Mouse (Mus musculus): ENCODE results near the gene Mrpl4. TPM values are rescaled to one million over a fixed set of nuclear protein-coding genes. Genes with fewer than 3 reads are reported as not detected.
"Not testable (repeated sequence)": the region's sequence is repeated elsewhere in the genome, so short reads cannot be mapped to it uniquely, and the experiment has no call there.

Gene Mrpl4
- polyA plus RNA-seq, 1 experiment from 2014 or later: 91.4 TPM

DNA sequence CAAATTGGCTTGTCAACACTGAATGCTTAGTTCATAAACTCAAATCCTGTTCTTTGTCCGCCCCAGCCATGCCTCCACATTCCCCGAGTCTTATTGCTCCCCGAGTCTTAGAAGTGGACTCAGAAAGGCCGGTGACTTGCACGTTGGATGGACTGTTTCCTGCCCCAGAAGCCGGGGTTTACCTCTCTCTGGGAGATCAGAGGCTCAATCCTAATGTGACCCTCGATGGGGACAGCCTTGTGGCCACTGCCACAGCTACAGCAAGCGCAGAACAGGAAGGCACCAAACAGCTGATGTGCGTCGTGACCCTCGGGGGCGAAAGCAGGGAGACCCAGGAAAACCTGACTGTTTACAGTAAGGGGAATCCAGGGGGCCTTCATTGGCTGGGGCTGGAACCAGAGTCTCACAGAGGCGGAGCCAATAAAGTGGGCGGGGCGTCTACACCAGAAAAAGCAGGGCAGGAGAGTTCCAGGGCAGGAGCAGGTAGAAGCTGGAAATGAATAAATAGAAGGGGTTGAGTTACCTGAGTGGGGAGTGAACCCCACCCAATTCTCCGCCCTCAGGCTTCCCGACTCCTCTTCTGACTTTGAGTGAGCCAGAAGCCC is 32.0 kb downstream of the Mrpl4 start:
- H3K36me3 ChIP-seq: no peaks in the 10 kb centered on the region

DNA sequence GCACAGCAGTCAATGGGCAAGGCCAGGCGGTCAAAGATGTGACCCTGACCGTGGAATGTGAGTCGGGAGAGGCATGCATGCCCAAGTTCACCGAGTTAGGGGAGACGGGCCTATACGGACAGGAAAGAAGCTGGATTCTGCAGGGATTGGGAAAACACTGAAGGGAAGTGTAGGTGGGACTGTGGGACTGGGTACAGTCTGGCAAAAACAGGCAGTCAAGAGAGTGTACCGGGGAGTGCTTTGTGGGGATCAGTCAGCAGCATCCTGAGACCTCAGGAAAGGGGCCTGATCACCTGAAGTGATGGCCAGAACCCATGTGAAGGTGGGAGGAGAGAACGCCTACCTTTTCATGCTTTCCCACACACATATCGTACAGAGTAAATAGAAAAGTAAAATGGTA is 33.0 kb downstream of the Mrpl4 start:
- H3K27ac ChIP-seq: no peak overlapping the region
- H3K4me2 ChIP-seq: no peak overlapping the region
- H3K4me1 ChIP-seq: peaks cover 88% of the 10 kb centered on the region
- no peak for ATAC-seq
- no peaks in the 10 kb centered on the region for H3K36me3 ChIP-seq
- H3K27me3 ChIP-seq (replicated peaks): peaks cover 84% of the 10 kb centered on the region
- no peak overlapping the region for H3K4me3 ChIP-seq
- H3K9ac ChIP-seq: no peak overlapping the region
- WGBS (ENCODE audit: insufficient replicate concordance): 29% methylated on average over 9 of the region's 9 CpGs
- H3K9me3 ChIP-seq (replicated peaks): no peaks in the 10 kb centered on the region

More for the DNA sequence above, 32.0 kb downstream of the Mrpl4 start:
- ATAC-seq: no peak
- H3K4me1 ChIP-seq: peaks cover 86% of the 10 kb centered on the region
- peaks cover 81% of the 10 kb centered on the region for H3K27me3 ChIP-seq (replicated peaks)
- 8% methylated on average over 17 of the region's 17 CpGs for WGBS (ENCODE audit: insufficient replicate concordance)
- no peak overlapping the region for H3K9ac ChIP-seq
- 0 out of 2 replicates have a peak overlapping the region, but pooled peaks have one; percentile 3 for H3K4me3 ChIP-seq
- no peak overlapping the region for H3K27ac ChIP-seq
- no peaks in the 10 kb centered on the region for H3K9me3 ChIP-seq (replicated peaks)
- peak overlapping the region; percentile 20; the same call in 1 of the 2 replicates for H3K4me2 ChIP-seq

DNA sequence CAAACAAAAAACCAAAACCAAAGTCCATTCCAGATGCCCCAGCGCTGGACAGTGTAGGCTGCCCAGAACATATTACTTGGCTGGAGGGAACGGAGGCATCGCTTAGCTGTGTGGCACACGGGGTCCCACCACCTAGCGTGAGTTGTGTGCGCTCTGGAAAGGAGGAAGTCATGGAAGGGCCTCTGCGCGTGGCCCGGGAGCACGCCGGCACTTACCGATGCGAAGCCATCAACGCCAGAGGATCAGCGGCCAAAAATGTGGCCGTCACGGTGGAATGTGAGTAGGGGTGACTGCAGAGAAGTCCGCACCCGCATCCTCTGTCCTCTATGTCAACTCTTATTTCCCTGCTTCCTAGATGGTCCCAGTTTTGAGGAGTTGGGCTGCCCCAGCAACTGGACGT is 33.6 kb downstream of the Mrpl4 start:
- Histone ChIP-seq H3K9ac (no peak overlapping the region), H3K4me2 (no peak overlapping the region; the same call in 1 of the 2 replicates), H3K27me3 (replicated peaks) (peaks cover 84% of the 10 kb centered on the region), H3K4me1 (peaks cover 90% of the 10 kb centered on the region), H3K27ac (no peak overlapping the region), H3K9me3 (replicated peaks) (no peaks in the 10 kb centered on the region), H3K36me3 (no peaks in the 10 kb centered on the region), H3K4me3 (no peak overlapping the region)
- WGBS (ENCODE audit: insufficient replicate concordance): 9% methylated on average over 20 of the region's 20 CpGs
- ATAC-seq: no peak

DNA sequence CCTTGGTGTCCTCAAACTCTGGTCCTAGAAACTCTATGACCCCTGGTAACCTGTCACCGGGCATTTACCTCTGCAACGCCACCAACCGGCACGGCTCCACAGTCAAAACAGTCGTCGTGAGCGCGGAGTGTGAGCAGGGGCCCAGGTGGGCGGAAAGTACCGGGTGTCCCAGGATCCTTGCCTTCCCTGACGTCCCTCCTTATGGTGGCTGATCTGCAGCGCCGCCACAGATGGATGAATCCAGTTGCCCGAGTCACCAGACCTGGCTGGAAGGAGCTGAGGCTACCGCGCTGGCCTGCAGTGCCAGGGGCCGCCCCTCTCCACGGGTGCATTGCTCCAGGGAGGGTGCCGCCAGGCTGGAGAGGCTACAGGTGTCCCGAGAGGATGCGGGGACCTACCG is 34.1 kb downstream of the Mrpl4 start:
- no peaks in the 10 kb centered on the region for H3K9me3 ChIP-seq (replicated peaks)
- peak overlapping the region; percentile 61; the same call in 1 of the 2 replicates for H3K4me2 ChIP-seq
- no peak overlapping the region for H3K4me3 ChIP-seq
- peaks cover 90% of the 10 kb centered on the region for H3K4me1 ChIP-seq
- no peaks in the 10 kb centered on the region for H3K36me3 ChIP-seq
- 8% methylated on average over 22 of the region's 22 CpGs for WGBS (ENCODE audit: insufficient replicate concordance)
- no peak overlapping the region for H3K27ac ChIP-seq
- no peak overlapping the region for H3K9ac ChIP-seq
- no peak for ATAC-seq
- H3K27me3 ChIP-seq (replicated peaks): peaks cover 82% of the 10 kb centered on the region

DNA sequence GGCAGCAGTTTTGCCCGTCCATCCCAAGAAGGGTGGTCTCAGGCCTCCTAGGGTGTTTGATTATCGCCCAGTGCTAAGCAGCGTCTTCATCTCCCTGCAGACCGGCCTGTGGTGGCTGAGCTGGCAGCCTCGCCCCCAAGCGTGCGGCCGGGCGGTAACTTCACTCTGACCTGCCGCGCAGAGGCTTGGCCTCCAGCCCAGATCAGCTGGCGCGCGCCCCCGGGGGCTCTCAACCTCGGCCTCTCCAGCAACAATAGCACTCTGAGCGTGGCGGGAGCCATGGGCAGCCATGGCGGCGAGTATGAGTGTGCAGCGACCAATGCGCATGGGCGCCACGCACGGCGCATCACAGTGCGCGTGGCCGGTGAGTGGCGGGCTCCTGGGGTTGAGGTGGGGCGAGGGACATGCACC is 34.9 kb downstream of the Mrpl4 start:
- WGBS (ENCODE audit: insufficient replicate concordance): 5% methylated on average over 31 of the region's 31 CpGs
- H3K27me3 ChIP-seq (replicated peaks): peaks cover 74% of the 10 kb centered on the region
- H3K9me3 ChIP-seq (replicated peaks): no peaks in the 10 kb centered on the region
- no peak for ATAC-seq
- peaks cover 83% of the 10 kb centered on the region for H3K4me1 ChIP-seq
- peak overlapping the region; percentile 61 for H3K4me2 ChIP-seq
- H3K9ac ChIP-seq: peak overlapping the region; percentile 8; the same call in 1 of the 2 replicates
- peak overlapping the region; percentile 38 for H3K4me3 ChIP-seq
- no peaks in the 10 kb centered on the region for H3K36me3 ChIP-seq
- H3K27ac ChIP-seq: no peak overlapping the region

DNA sequence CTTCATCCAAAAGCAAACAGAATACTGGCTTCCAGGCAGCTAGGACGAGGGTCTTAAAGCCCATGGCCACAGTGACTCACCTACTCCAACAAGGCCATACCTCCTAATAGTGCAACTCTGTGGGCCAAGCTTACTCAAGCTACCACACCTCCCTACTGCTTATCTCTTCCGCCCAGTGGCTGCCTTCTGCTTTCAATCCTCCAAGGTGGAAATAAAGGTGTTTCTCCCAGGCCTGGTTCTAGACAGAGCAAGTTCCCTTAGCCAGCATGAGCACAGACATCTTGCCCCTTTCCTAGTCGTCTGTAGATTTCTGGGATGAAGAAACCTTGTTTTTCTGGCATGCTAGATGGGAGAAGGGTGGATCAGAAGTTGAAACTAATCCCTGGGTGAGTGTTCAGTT is 37.2 kb downstream of the Mrpl4 start:
- Histone ChIP-seq H3K4me2 (peak overlapping the region; percentile 13), H3K27ac (peak overlapping the region; percentile 52; the same call in 1 of the 2 replicates), H3K9me3 (replicated peaks) (no peaks in the 10 kb centered on the region), H3K27me3 (replicated peaks) (peaks cover 51% of the 10 kb centered on the region), H3K4me1 (peaks cover 68% of the 10 kb centered on the region), H3K9ac (peak overlapping the region; percentile 1; the same call in 1 of the 2 replicates), H3K4me3 (no peak overlapping the region), H3K36me3 (no peaks in the 10 kb centered on the region)
- ATAC-seq: peak; percentile 88
- 32% methylated on average over 3 of the region's 3 CpGs for WGBS (ENCODE audit: insufficient replicate concordance)

DNA sequence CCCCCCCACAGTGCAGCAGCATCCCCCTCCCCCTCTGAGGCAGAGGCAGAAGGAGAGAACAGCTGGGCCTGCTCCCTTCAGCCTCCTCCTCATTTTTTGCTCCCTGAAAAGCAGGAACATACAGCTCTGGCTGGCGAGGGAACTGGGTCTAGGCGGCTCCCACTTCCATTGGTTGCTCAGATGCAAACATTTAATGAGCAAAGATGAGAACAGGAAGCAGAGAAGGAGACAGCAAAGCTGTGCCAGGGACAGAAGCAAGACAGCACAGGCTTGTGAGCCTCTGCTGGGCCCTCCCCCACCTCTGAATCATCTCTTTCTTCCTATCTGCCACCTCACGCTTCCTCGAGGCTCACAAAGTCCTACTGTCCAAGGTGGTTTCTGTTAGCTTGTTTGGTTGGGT is 38.8 kb downstream of the Mrpl4 start:
- H3K4me3 ChIP-seq: no peak overlapping the region
- peaks cover 41% of the 10 kb centered on the region for H3K27me3 ChIP-seq (replicated peaks)
- ATAC-seq: no peak
- 27% methylated on average over 4 of the region's 4 CpGs for WGBS (ENCODE audit: insufficient replicate concordance)
- H3K4me2 ChIP-seq: no peak overlapping the region
- H3K9ac ChIP-seq: no peak overlapping the region
- H3K9me3 ChIP-seq (replicated peaks): no peaks in the 10 kb centered on the region
- H3K36me3 ChIP-seq: no peaks in the 10 kb centered on the region
- H3K4me1 ChIP-seq: peaks cover 56% of the 10 kb centered on the region
- no peak overlapping the region for H3K27ac ChIP-seq

DNA sequence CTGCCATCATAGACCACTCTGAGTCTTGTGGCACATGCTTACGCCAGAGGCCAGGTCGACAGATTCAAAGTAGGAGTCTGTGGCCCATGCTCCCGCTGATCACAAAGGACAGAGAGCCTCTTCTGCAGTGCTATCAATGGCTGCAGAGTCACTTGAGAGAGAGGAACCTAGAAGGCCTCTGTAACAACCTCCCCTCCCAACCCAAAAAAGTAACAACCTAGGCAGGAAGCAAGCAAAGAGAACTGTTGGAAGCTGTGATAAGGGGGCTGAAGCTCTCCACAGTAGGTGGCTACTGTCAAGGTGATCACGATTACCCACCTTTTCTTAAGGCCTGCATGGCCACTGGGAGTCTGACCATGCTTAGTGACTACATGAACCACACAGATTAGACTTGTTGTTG is 41.0 kb downstream of the Mrpl4 start:
- H3K27ac ChIP-seq: peak overlapping the region; percentile 45; the same call in 1 of the 2 replicates
- peaks cover 37% of the 10 kb centered on the region for H3K4me1 ChIP-seq
- H3K9ac ChIP-seq: no peak overlapping the region; the same call in 1 of the 2 replicates
- no peaks in the 10 kb centered on the region for H3K9me3 ChIP-seq (replicated peaks)
- H3K4me3 ChIP-seq: no peak overlapping the region
- WGBS (ENCODE audit: insufficient replicate concordance): 38% methylated on average over 4 of the region's 4 CpGs
- no peak for ATAC-seq
- H3K27me3 ChIP-seq (replicated peaks): peaks cover 22% of the 10 kb centered on the region
- H3K4me2 ChIP-seq: no peak overlapping the region
- no peaks in the 10 kb centered on the region for H3K36me3 ChIP-seq

DNA sequence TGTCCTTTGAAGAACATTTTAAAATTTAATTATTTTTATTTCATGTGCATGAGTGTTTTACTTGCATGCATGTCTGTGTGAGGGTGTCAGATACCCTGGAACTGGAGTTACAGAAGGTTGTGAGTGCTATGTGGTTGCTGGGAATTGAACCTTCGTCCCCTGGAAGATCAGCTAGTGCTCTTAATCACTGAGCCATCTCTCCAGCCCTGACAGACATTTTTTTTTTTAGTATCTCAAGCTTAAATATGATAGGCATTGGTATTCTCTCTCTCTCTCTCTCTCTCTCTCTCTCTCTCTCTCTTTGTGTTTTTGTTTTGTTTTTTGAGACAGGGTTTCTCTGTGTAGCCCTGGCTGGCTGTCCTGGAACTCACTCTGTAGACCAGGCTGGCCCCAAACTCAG is 42.2 kb downstream of the Mrpl4 start:
- Histone ChIP-seq H3K4me1 (peaks cover 26% of the 10 kb centered on the region), H3K27me3 (replicated peaks) (peaks cover 10% of the 10 kb centered on the region)
- not testable (repeated sequence) for ATAC-seq; H3K36me3 ChIP-seq; H3K4me2 ChIP-seq; H3K9ac ChIP-seq; H3K27ac ChIP-seq; H3K4me3 ChIP-seq; H3K9me3 ChIP-seq (replicated peaks)
- WGBS (ENCODE audit: insufficient replicate concordance): 58% methylated on average over 1 of the region's 1 CpGs

DNA sequence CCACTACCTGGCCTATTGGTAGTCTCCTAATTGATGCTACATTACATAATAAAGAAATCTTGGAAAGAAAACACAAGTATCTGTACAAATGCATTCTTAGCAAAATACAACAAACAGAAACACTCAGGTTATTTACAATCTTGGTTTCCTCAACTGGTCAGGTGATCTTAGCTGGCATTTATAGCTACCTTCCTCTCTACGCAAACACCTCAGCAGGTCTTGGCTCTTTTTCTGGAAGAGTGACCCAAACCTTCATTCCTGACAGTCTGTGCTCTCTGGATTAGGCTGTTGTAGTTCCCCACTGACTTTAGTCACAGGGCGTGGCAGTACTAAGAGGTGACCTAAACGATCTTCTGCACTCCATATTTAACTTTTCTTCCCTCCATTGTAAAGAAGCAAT is 42.7 kb downstream of the Mrpl4 start:
- H3K9me3 ChIP-seq (replicated peaks): no peaks in the 10 kb centered on the region
- peaks cover 9% of the 10 kb centered on the region for H3K27me3 ChIP-seq (replicated peaks)
- H3K9ac ChIP-seq: no peak overlapping the region
- no peak overlapping the region for H3K4me3 ChIP-seq
- H3K4me1 ChIP-seq: peaks cover 21% of the 10 kb centered on the region
- H3K36me3 ChIP-seq: no peaks in the 10 kb centered on the region
- no peak overlapping the region for H3K27ac ChIP-seq
- H3K4me2 ChIP-seq: no peak overlapping the region
- ATAC-seq: no peak
- 56% methylated on average over 3 of the region's 3 CpGs for WGBS (ENCODE audit: insufficient replicate concordance)

DNA sequence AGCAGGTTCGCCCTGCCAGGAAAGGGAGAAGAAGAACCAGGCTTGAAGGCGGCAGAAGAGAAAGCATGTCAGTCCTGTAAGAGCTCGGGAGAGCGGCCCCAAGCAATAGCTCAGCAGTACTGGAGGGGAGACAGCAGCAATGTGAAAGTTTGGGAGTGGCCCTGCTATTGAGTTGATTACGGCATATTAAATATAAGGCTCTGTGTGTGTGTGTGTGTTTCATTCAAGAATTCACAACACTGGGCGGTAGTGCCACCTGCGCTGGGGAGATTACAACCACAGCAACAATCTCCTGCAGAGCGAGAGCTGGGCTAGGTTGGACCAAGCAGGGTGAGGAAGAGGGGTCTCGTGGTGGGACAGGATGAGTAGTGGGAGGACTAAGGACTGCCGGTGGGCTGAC is 49.0 kb downstream of the Mrpl4 start:
- peak; percentile 83 for ATAC-seq
- H3K9me3 ChIP-seq (replicated peaks): no peaks in the 10 kb centered on the region
- peaks cover 8% of the 10 kb centered on the region for H3K4me1 ChIP-seq
- H3K27ac ChIP-seq: no peak overlapping the region
- no peak overlapping the region for H3K9ac ChIP-seq
- peaks cover 16% of the 10 kb centered on the region; the same call in 1 of the 2 replicates for H3K27me3 ChIP-seq (replicated peaks)
- peak overlapping the region; percentile 12 for H3K4me2 ChIP-seq
- no peaks in the 10 kb centered on the region for H3K36me3 ChIP-seq
- H3K4me3 ChIP-seq: no peak overlapping the region
- WGBS (ENCODE audit: insufficient replicate concordance): 38% methylated on average over 10 of the region's 10 CpGs

Measured in liver, embryonic 12.5 days (tissue).